In genomic region chr16:77402711-77403280, GRCm38 (mm10) we compare ENCODE assay signal across 11 mouse cellular contexts.
DNase-seq lines count a peak whose midpoint lies in the region; ATAC-seq lines count a peak whose summit lies in the region.
"Had no signal": no experiment of that assay in that cellular context is flagged by ENCODE, and none has a peak within 500 bp of the region (broad histone marks: within the 10 kb centered on the region; RNA-seq: fewer than 3 reads in every experiment).

No protein-coding gene starts in this region.

- WGBS in midbrain, embryonic 13.5 days = 21% methylated on average over 7 of the region's 7 CpGs

- no peaks in the 10 kb centered on the region for H3K36me3 ChIP-seq in midbrain, embryonic 13.5 days
- H3K36me3 ChIP-seq: heart, embryonic 12.5 days; limb, embryonic 12.5 days had no signal

- no peaks in the 10 kb centered on the region for H3K27me3 ChIP-seq in midbrain, embryonic 13.5 days
- H3K27me3 ChIP-seq: heart, embryonic 12.5 days; limb, embryonic 12.5 days had no signal

- no peaks in the 10 kb centered on the region for H3K9me3 ChIP-seq in midbrain, embryonic 13.5 days
- H3K9me3 ChIP-seq: heart, embryonic 12.5 days; limb, embryonic 12.5 days had no signal

- H3K4me1 ChIP-seq in brown adipose tissue, adult 24 weeks (ENCODE audit: control insufficient read depth, insufficient read depth, insufficient read length, low read length) = peaks cover 4% of the 10 kb centered on the region; the same call in 1 of the 2 replicates
- H3K4me1 ChIP-seq in midbrain, embryonic 13.5 days (replicated peaks) = peaks cover 82% of the 10 kb centered on the region

- peak overlapping the region; percentile 15 for H3K4me3 ChIP-seq in brown adipose tissue, adult 24 weeks (ENCODE audit: insufficient read depth, low read depth, low read length)
- H3K4me3 ChIP-seq in midbrain, embryonic 13.5 days (replicated peaks) = no peak overlapping the region
- H3K4me3 ChIP-seq: heart, embryonic 12.5 days; limb, embryonic 12.5 days had no signal

- intact Hi-C loops in heart, postnatal 14 days (cut with DNase I) = no loop called here

- H3K9ac ChIP-seq in midbrain, embryonic 13.5 days (replicated peaks) = 0 out of 2 replicates have a peak overlapping the region, but pooled peaks have one; percentile 29
- H3K9ac ChIP-seq: heart, embryonic 12.5 days; limb, embryonic 12.5 days; lung, embryonic 14.5 days had no signal

- H3K4me2 ChIP-seq in midbrain, embryonic 13.5 days (replicated peaks) = peak overlapping the region; percentile 35
- H3K4me2 ChIP-seq: heart, embryonic 12.5 days; limb, embryonic 12.5 days; lung, embryonic 14.5 days had no signal

- H3K27ac ChIP-seq in brown adipose tissue, adult 24 weeks (replicated peaks; ENCODE audit: low read depth, low read length) = 0 out of 2 replicates have a peak overlapping the region, but pooled peaks have one; percentile 32
- H3K27ac ChIP-seq in midbrain, embryonic 13.5 days = peak overlapping the region; percentile 71
- H3K27ac ChIP-seq: limb, embryonic 12.5 days had no signal

- no peak for ATAC-seq in midbrain, embryonic 13.5 days

- DNase-seq in adrenal gland, postnatal 14 days = peak; percentile 16
- no peak for DNase-seq in adrenal gland, adult 2 months
- peak; percentile 23 for DNase-seq in gastrocnemius, postnatal 10 days
- DNase-seq in heart, postnatal 14 days = no peak
- no peak for DNase-seq in thymus, adult 18-20 months
- DNase-seq in right cerebral cortex, postnatal 4 days = no peak
- DNase-seq: lung, embryonic 14.5 days had no signal

Comparison
In these comparisons a context has a peak if more than half of its experiments do, and no peak if none do; other contexts are left out.
1. DNase-seq: peak in adrenal gland, postnatal 14 days (single experiment) and gastrocnemius, postnatal 10 days (single experiment); none in adrenal gland, adult 2 months (single experiment), heart, postnatal 14 days (0 of 2), thymus, adult 18-20 months (0 of 2) and right cerebral cortex, postnatal 4 days (single experiment).